Mouse (Mus musculus) embryonic facial prominence, embryonic 14.5 days (tissue): ENCODE measurements around the gene Zbtb20. TPM values are rescaled to one million over a fixed set of nuclear protein-coding genes. Genes with fewer than 3 reads are reported as not detected.

ENCODE experiments used
- ATAC-seq: fragments of 200-750 bp; cut with Nextera tagmentation; 2 replicates; pipeline ENCODE4 v1.8.0; 2017; ENCODE audit warnings: low read depth, moderate number of reproducible peaks, moderate TSS enrichment
- DNase-seq: peaks from one replicate; pipeline ENCODE4 v3.0.0-alpha.2; 2015; ENCODE audit warnings: low spot score
- H3K27ac ChIP-seq: fragments of 300-500 bp; sonication (generic); replicated peaks from 2 replicates; pipeline ENCODE4 v1.5.1; 2014; ENCODE audit warnings: low read depth, mild to moderate bottlenecking, low read length, moderate library complexity
- H3K27me3 ChIP-seq: fragments of 300-500 bp; sonication (generic); replicated peaks from 2 replicates; pipeline ENCODE4 v1.6.1; 2014; ENCODE audit warnings: low read length; ENCODE audit not compliant: control insufficient read depth, insufficient read depth
- H3K36me3 ChIP-seq: fragments of 300-500 bp; sonication (generic); 2 replicates; pipeline ENCODE4 v1.6.1; 2014; ENCODE audit warnings: low read length, mixed read lengths; ENCODE audit not compliant: control insufficient read depth, insufficient read depth
- H3K4me1 ChIP-seq: fragments of 300-500 bp; sonication (generic); 2 replicates; pipeline ENCODE4 v1.6.1; 2014; ENCODE audit warnings: antibody characterized with exemption, low read length; ENCODE audit not compliant: control insufficient read depth, insufficient read depth
- H3K4me2 ChIP-seq: fragments of 300-500 bp; sonication (generic); 2 replicates; pipeline ENCODE4 v1.6.1; 2014; ENCODE audit warnings: low read depth, mild to moderate bottlenecking, low read length, moderate library complexity, mixed read lengths
- H3K4me3 ChIP-seq: fragments of 300-500 bp; sonication (generic); 2 replicates; pipeline ENCODE4 v1.5.1; 2014; ENCODE audit warnings: low read depth, mild to moderate bottlenecking, low read length
- H3K9ac ChIP-seq: fragments of 300-500 bp; sonication (generic); 2 replicates; pipeline ENCODE4 v1.6.1; 2014; ENCODE audit warnings: low read depth, mild to moderate bottlenecking, low read length, moderate library complexity, mixed read lengths
- H3K9me3 ChIP-seq: fragments of 300-500 bp; sonication (generic); 2 replicates; pipeline ENCODE4 v1.6.1; 2016; ENCODE audit warnings: low read length; ENCODE audit not compliant: control insufficient read depth
- WGBS: fragments of 180-500 bp; shearing (Covaris S2); extraction: QIAGEN DNeasy Blood & Tissue Kit; methylation state at CpG from one replicate; pipeline ENCODE4 v1.1.7; 2014; 5-methylcytosine and 5-hydroxymethylcytosine counted together
- polyA plus RNA-seq: library from polyadenylated mRNA; unstranded; fragments of >200 nt; fragmentation: Nextera tagmentation; extraction: Ambion mirVana; gene quantifications from 2 replicates; pipeline ENCODE4 v1.2.1, GENCODE M21; 2014

Gene Zbtb20
- polyA plus RNA-seq, 1 experiment from 2014 or later = 20.6 TPM

DNA sequence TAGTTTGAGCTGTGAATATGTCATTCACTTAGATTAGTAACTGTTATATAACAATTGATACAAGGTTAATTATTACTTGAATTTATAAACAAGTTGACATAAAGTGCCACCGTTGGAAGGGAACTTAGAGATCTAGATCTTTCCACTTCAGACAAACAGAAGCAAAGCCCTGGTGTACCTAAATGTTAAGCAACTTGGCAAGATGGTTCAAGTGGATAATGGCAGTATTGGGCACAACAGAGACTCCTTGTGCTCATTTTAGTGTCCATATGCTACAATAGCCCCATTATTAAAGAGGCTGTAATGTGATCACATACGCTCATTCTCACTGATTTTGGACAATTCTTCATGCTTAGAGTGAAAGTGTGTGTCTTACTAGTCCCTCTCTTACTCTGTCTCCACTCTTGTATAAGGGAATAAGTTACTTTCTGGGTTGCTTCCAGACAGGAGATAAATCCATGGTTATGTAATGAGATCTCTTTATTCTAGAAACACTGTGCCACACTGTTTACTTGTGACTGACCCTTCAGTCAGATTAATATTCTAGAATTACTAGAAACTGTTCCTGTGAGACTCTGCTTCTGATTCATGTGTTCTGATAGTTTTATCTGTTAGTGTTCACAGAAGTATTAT lies 293.7 kb downstream of the Zbtb20 start:
- H3K4me1 ChIP-seq = no peaks in the 10 kb centered on the region
- H3K4me3 ChIP-seq = no peak overlapping the region
- no peak for DNase-seq
- 72% methylated on average over 2 of the region's 2 CpGs for WGBS
- ATAC-seq = no peak
- no peak overlapping the region for H3K27ac ChIP-seq
- no peaks in the 10 kb centered on the region for H3K36me3 ChIP-seq
- H3K27me3 ChIP-seq = no peaks in the 10 kb centered on the region
- no peak overlapping the region for H3K9ac ChIP-seq
- no peak overlapping the region for H3K4me2 ChIP-seq
- H3K9me3 ChIP-seq = no peaks in the 10 kb centered on the region

DNA sequence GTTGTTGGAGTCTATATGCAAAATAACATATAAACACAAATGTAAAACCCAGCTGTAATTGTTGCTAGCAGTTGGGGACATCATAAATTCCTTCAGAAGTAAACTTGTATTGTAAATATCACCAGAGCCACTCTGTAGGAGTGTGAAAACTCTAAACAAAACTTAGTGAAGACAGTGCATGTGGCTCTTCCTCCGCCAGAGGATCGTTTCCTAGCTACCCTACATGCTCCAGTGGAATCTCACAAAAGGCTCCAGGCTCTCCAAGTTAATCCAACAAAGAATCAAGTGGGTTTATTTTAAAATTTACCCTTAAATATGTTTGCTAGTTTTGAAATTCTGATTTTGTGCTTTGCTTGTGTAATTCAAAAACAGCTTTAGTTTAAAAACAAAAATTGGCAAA lies 296.5 kb downstream of the Zbtb20 start:
- Histone ChIP-seq H3K36me3 (no peaks in the 10 kb centered on the region), H3K9ac (no peak overlapping the region), H3K4me1 (no peaks in the 10 kb centered on the region), H3K27me3 (no peaks in the 10 kb centered on the region), H3K4me2 (no peak overlapping the region), H3K27ac (no peak overlapping the region), H3K9me3 (no peaks in the 10 kb centered on the region), H3K4me3 (no peak overlapping the region)
- ATAC-seq (no peak), DNase-seq (no peak)
- 62% methylated on average over 2 of the region's 2 CpGs for WGBS

DNA sequence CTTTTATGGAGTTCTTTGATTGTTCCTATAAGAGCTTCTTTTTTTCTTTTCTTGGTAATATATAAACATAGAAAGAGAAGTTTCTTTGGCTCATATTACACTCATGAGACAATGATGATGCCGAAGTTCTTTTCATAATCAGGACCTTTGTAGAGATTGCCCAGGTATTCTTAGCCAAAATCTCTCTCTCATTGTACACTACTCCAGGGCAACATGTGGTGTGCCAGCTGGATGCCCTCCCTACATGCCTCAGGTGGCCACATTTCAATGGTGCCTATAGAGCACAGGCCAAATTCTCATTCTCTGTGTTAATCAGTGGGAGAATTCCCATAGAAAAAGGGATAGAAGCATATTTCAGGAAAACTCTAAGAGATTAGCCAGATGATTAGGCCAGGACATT lies 297.2 kb downstream of the Zbtb20 start:
- DNase-seq = no peak
- H3K36me3 ChIP-seq = no peaks in the 10 kb centered on the region
- no peak overlapping the region for H3K9ac ChIP-seq
- ATAC-seq = no peak
- WGBS = 88% methylated on average over 1 of the region's 1 CpGs
- H3K27ac ChIP-seq = no peak overlapping the region
- no peak overlapping the region for H3K4me2 ChIP-seq
- no peaks in the 10 kb centered on the region for H3K9me3 ChIP-seq
- H3K4me3 ChIP-seq = no peak overlapping the region
- no peaks in the 10 kb centered on the region for H3K4me1 ChIP-seq
- no peaks in the 10 kb centered on the region for H3K27me3 ChIP-seq

DNA sequence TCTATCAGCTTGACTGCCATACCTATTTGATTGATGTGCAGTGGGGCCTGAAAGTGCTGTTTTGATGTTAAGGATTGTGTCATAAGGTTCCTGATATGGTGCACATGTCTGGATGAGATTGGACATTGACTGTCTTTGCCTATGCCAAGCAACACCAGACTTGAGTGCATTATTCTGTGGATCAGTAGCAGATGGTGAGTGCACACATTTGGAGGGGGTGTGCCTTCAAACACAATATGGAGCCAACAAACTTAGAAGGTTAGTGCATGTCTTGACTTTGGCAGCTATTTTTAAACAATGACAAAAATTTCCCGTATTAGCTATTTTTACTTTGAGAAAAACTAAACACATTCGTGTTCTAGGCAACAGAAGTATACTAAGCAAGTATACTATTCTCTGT lies 299.1 kb downstream of the Zbtb20 start:
- H3K9ac ChIP-seq = no peak overlapping the region
- H3K27me3 ChIP-seq = no peaks in the 10 kb centered on the region
- no peaks in the 10 kb centered on the region for H3K9me3 ChIP-seq
- H3K4me3 ChIP-seq = no peak overlapping the region
- H3K4me2 ChIP-seq = no peak overlapping the region
- no peaks in the 10 kb centered on the region for H3K4me1 ChIP-seq
- H3K27ac ChIP-seq = no peak overlapping the region
- ATAC-seq (no peak), DNase-seq (no peak)
- 86% methylated on average over 2 of the region's 2 CpGs for WGBS
- no peaks in the 10 kb centered on the region for H3K36me3 ChIP-seq

DNA sequence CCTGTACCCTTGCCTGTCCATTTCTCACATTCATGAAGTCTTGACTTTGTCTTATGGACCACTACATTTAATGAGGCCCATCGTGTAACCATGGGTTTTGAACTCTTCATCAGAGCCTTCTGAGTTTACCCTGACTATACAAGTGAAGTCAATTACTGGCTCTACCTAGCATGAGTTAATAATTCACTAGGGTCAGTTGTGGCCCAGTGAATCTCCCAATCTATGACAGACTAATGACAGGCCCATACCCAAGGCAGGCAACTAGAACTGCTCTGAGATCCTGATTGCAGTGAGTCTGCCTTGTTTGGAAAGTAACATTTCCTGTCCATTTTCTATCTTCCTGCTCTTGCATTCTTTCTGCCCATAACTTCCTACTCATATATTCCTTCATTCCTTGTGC lies 305.4 kb downstream of the Zbtb20 start:
- H3K4me1 ChIP-seq = no peaks in the 10 kb centered on the region
- no peak overlapping the region for H3K4me3 ChIP-seq
- DNase-seq = no peak
- no peak for ATAC-seq
- no peaks in the 10 kb centered on the region for H3K27me3 ChIP-seq
- no peak overlapping the region for H3K9ac ChIP-seq
- no peak overlapping the region for H3K27ac ChIP-seq
- WGBS = 98% methylated on average over 1 of the region's 1 CpGs
- H3K4me2 ChIP-seq = no peak overlapping the region
- no peaks in the 10 kb centered on the region for H3K9me3 ChIP-seq
- no peaks in the 10 kb centered on the region for H3K36me3 ChIP-seq

DNA sequence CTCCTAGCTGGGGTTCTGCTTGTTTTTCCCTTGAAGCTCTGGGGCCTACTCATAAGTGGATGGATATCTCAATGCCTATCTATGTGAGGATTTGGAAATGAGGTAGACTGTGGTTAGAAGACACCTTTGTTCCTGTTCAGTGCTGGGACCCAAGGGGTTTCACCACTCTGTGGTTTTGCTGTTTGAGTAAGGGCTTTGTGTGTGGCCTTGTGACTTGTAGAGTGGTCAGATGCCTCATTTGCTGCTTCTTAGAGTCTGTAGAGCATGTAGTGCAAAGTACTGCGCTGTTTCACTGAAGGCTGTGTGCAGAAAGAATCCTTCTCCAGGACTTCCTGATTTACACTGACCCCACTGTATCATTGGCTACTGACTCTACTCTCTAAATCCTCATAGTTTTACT lies 314.7 kb downstream of the Zbtb20 start:
- 91% methylated on average over 1 of the region's 1 CpGs for WGBS
- no peaks in the 10 kb centered on the region for H3K9me3 ChIP-seq
- H3K4me3 ChIP-seq = no peak overlapping the region
- H3K27me3 ChIP-seq = no peaks in the 10 kb centered on the region
- no peaks in the 10 kb centered on the region for H3K36me3 ChIP-seq
- H3K9ac ChIP-seq = no peak overlapping the region
- no peak overlapping the region for H3K27ac ChIP-seq
- ATAC-seq (no peak), DNase-seq (no peak)
- H3K4me1 ChIP-seq = no peaks in the 10 kb centered on the region
- H3K4me2 ChIP-seq = no peak overlapping the region

DNA sequence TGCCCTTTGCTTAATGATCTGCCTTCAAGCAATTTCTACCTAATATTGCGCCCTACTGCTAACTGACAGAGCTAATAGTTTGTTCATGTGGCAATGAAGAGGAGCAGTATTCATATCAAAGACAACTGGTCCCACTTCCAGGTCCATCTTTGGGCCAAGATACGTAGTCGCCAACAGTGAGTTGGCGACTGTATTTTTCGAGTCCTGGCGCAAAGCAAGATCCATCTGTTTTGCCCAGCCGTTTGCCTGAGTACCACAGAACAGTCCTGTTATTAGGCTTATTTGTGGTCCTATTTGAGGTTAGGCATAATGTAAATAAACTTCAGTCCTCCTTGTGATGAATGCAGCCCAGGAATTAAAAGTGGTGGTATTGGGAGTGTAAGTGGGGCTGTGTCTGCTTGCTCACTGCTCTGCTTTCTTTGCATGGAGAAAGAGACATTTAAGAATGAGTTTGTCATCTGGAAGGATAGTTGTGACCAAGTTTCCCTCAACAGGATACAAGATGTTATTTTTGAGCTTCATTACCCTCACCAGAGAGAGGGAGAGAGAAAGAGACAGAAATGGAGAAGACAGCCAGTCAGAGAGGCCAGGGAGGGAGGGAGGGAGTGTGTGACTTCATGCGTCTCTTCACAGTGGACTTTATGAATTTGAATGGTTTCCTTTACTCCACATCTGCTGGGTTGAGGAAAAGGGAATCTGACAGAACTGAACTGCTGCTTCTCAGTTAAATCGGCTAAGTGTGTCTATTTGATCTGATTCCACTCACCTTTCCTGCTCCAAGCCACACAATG lies 315.6 kb downstream of the Zbtb20 start:
- Histone ChIP-seq H3K27me3 (no peaks in the 10 kb centered on the region), H3K9me3 (no peaks in the 10 kb centered on the region), H3K36me3 (no peaks in the 10 kb centered on the region), H3K27ac (no peak overlapping the region), H3K4me3 (no peak overlapping the region), H3K9ac (no peak overlapping the region), H3K4me2 (no peak overlapping the region), H3K4me1 (no peaks in the 10 kb centered on the region)
- no peak for DNase-seq
- ATAC-seq = no peak
- WGBS = 84% methylated on average over 9 of the region's 9 CpGs

DNA sequence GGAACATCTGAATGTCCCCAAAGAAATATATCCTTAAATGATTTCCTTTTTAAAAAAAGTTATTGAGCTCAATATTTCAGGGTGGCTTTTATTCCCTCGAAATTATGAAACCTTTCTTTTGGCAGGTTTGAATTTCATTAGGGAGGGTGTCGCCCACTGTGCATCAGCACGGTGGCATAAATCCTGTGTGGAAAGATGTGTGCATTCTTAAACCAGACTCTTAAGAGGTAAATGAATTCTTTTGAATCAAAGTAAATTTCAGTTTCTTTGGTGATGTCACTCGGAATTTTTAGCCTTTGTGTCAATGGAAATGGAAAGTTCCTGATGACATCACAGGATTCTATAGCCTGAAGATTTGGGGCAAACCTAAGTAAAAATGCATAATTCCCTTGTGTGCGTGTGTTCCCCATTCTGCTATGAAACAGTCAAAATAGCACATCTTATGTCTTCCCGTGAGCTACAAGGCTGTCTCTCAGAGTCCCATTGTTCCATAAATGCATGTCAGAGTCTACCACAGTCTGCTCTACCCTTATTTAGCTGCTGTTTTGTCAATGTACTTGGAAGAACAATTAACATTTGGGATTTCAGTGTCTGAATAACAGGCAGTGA lies 318.1 kb downstream of the Zbtb20 start:
- no peak overlapping the region for H3K27ac ChIP-seq
- no peaks in the 10 kb centered on the region for H3K27me3 ChIP-seq
- no peak overlapping the region for H3K4me3 ChIP-seq
- no peak overlapping the region for H3K4me2 ChIP-seq
- no peak overlapping the region for H3K9ac ChIP-seq
- 79% methylated on average over 6 of the region's 6 CpGs for WGBS
- H3K4me1 ChIP-seq = no peaks in the 10 kb centered on the region
- H3K36me3 ChIP-seq = no peaks in the 10 kb centered on the region
- no peaks in the 10 kb centered on the region for H3K9me3 ChIP-seq
- ATAC-seq (no peak), DNase-seq (no peak)
